Mouse (Mus musculus) forebrain, embryonic 11.5 days (tissue): ENCODE measurements around the gene Dgkh. TPM values are rescaled to one million over a fixed set of nuclear protein-coding genes. Genes with fewer than 3 reads are reported as not detected.
A peak's percentile ranks its signal among the peaks of the same experiment; 100 is the strongest.

Source experiments
- ATAC-seq: fragments of 200-750 bp; cut with Nextera tagmentation; replicated peaks from 2 replicates; pipeline ENCODE4 v1.8.0; 2017; ENCODE audit warnings: moderate TSS enrichment; ENCODE audit not compliant: low FRiP score
- DNase-seq: peaks from one replicate; pipeline ENCODE4 v3.0.0-alpha.2; 2017; ENCODE audit warnings: low spot score
- H3K27ac ChIP-seq: fragments of 300-500 bp; sonication (generic); 2 replicates; pipeline ENCODE4 v1.5.1; 2014; ENCODE audit warnings: low read depth, low read length
- H3K27me3 ChIP-seq: fragments of 300-500 bp; sonication (generic); 2 replicates; pipeline ENCODE4 v1.6.1; 2014; ENCODE audit warnings: mild to moderate bottlenecking, low read length, mixed read lengths; ENCODE audit not compliant: control insufficient read depth, insufficient read depth
- H3K36me3 ChIP-seq: fragments of 300-500 bp; sonication (generic); 2 replicates; pipeline ENCODE4 v1.6.1; 2014; ENCODE audit warnings: mild to moderate bottlenecking, low read length, moderate library complexity, mixed read lengths; ENCODE audit not compliant: control insufficient read depth, insufficient read depth
- H3K4me1 ChIP-seq: fragments of 300-500 bp; sonication (generic); replicated peaks from 2 replicates; pipeline ENCODE4 v1.6.1; 2014; ENCODE audit warnings: low read length, mixed read lengths; ENCODE audit not compliant: control insufficient read depth, insufficient read depth
- H3K4me2 ChIP-seq: fragments of 300-500 bp; sonication (generic); 2 replicates; pipeline ENCODE4 v1.6.1; 2014; ENCODE audit warnings: low read depth, mild to moderate bottlenecking, low read length, moderate library complexity, mixed read lengths; ENCODE audit not compliant: severe bottlenecking
- H3K4me3 ChIP-seq: fragments of 300-500 bp; sonication (generic); 2 replicates; pipeline ENCODE4 v1.5.1; 2014; ENCODE audit warnings: low read depth, low read length
- H3K9ac ChIP-seq: fragments of 300-500 bp; sonication (generic); 2 replicates; pipeline ENCODE4 v1.6.1; 2014; ENCODE audit warnings: low read length
- H3K9me3 ChIP-seq: fragments of 300-500 bp; sonication (generic); 2 replicates; pipeline ENCODE4 v1.6.1; 2016; ENCODE audit warnings: low read length, mixed read lengths; ENCODE audit not compliant: control insufficient read depth
- WGBS: fragments of 180-500 bp; shearing (Covaris S2); extraction: QIAGEN DNeasy Blood & Tissue Kit; methylation state at CpG from one replicate; pipeline ENCODE4 v1.1.7; 2014; 5-methylcytosine and 5-hydroxymethylcytosine counted together
- polyA plus RNA-seq: library from polyadenylated mRNA; unstranded; fragments of >200 nt; fragmentation: Nextera tagmentation; extraction: Ambion mirVana; gene quantifications from 2 replicates; pipeline ENCODE4 v1.2.1, GENCODE M21; 2014

Gene Dgkh
- polyA plus RNA-seq, 1 experiment from 2014 or later: 1.8 TPM

- H3K27me3 ChIP-seq: no peaks in the 10 kb centered on the region
- DNase-seq: peak; percentile 48
- no peak overlapping the region for H3K9ac ChIP-seq
- H3K4me3 ChIP-seq: no peak overlapping the region
- no peaks in the 10 kb centered on the region for H3K36me3 ChIP-seq
- no peak for ATAC-seq
- H3K27ac ChIP-seq: no peak overlapping the region
- WGBS: 35% methylated on average over 7 of the region's 7 CpGs
- no peak overlapping the region for H3K4me2 ChIP-seq
- no peaks in the 10 kb centered on the region for H3K9me3 ChIP-seq
- no peaks in the 10 kb centered on the region for H3K4me1 ChIP-seq
These were observed 54.6 kb downstream of the Dgkh start for GRCm38 (mm10) chr14:78677852-78678588.

GRCm38 (mm10) chr14:78676457-78676856 is 56.1 kb downstream of the Dgkh start:
- no peaks in the 10 kb centered on the region for H3K9me3 ChIP-seq
- ATAC-seq: no peak

GRCm38 (mm10) chr14:78674606-78675005 is 58.0 kb downstream of the Dgkh start:
- ATAC-seq: no peak
- H3K4me2 ChIP-seq: no peak overlapping the region

More at GRCm38 (mm10) chr14:78676457-78676856, 56.1 kb downstream of the Dgkh start:
- no peak overlapping the region for H3K4me2 ChIP-seq
- 81% methylated on average over 6 of the region's 6 CpGs for WGBS
- H3K4me1 ChIP-seq: no peaks in the 10 kb centered on the region
- no peak overlapping the region for H3K4me3 ChIP-seq
- no peak overlapping the region for H3K27ac ChIP-seq
- H3K36me3 ChIP-seq: no peaks in the 10 kb centered on the region
- DNase-seq: peak; percentile 46
- H3K27me3 ChIP-seq: no peaks in the 10 kb centered on the region
- H3K9ac ChIP-seq: no peak overlapping the region

GRCm38 (mm10) chr14:78669986-78670385 is 62.6 kb downstream of the Dgkh start:
- Histone ChIP-seq H3K4me2 (no peak overlapping the region), H3K27ac (no peak overlapping the region), H3K9ac (no peak overlapping the region), H3K36me3 (no peaks in the 10 kb centered on the region), H3K27me3 (no peaks in the 10 kb centered on the region), H3K4me1 (no peaks in the 10 kb centered on the region), H3K9me3 (no peaks in the 10 kb centered on the region), H3K4me3 (no peak overlapping the region)
- ATAC-seq (no peak), DNase-seq (no peak)
- WGBS: 83% methylated on average over 10 of the region's 10 CpGs

More at GRCm38 (mm10) chr14:78674606-78675005, 58.0 kb downstream of the Dgkh start:
- Histone ChIP-seq H3K4me3 (no peak overlapping the region), H3K27me3 (no peaks in the 10 kb centered on the region), H3K36me3 (no peaks in the 10 kb centered on the region), H3K4me1 (no peaks in the 10 kb centered on the region), H3K9ac (no peak overlapping the region), H3K9me3 (no peaks in the 10 kb centered on the region), H3K27ac (no peak overlapping the region)
- 85% methylated on average over 9 of the region's 9 CpGs for WGBS
- peak; percentile 38 for DNase-seq

- ATAC-seq: peak; percentile 72; the same call in 1 of the 2 replicates
- Histone ChIP-seq H3K27me3 (no peaks in the 10 kb centered on the region), H3K27ac (no peak overlapping the region), H3K9ac (no peak overlapping the region), H3K36me3 (no peaks in the 10 kb centered on the region), H3K4me2 (no peak overlapping the region), H3K4me1 (no peaks in the 10 kb centered on the region), H3K4me3 (no peak overlapping the region), H3K9me3 (no peaks in the 10 kb centered on the region)
- peak; percentile 81 for DNase-seq
- 24% methylated on average over 6 of the region's 6 CpGs for WGBS
These were observed 64.3 kb downstream of the Dgkh start for GRCm38 (mm10) chr14:78668291-78668690.

- Histone ChIP-seq H3K4me3 (no peak overlapping the region), H3K27me3 (no peaks in the 10 kb centered on the region), H3K9ac (no peak overlapping the region), H3K36me3 (no peaks in the 10 kb centered on the region), H3K4me1 (no peaks in the 10 kb centered on the region), H3K4me2 (no peak overlapping the region), H3K9me3 (no peaks in the 10 kb centered on the region), H3K27ac (no peak overlapping the region)
- 60% methylated on average over 5 of the region's 5 CpGs for WGBS
- DNase-seq: no peak
- no peak for ATAC-seq
These were observed 64.8 kb downstream of the Dgkh start for GRCm38 (mm10) chr14:78667763-78668162.

GRCm38 (mm10) chr14:78662641-78663040 is 69.9 kb downstream of the Dgkh start:
- Histone ChIP-seq H3K27me3 (no peaks in the 10 kb centered on the region), H3K9ac (no peak overlapping the region), H3K9me3 (no peaks in the 10 kb centered on the region), H3K4me3 (no peak overlapping the region), H3K4me2 (no peak overlapping the region), H3K27ac (no peak overlapping the region), H3K4me1 (no peaks in the 10 kb centered on the region), H3K36me3 (no peaks in the 10 kb centered on the region)
- ATAC-seq (no peak), DNase-seq (no peak)
- WGBS: 90% methylated on average over 5 of the region's 5 CpGs

GRCm38 (mm10) chr14:78661462-78661861 is 71.1 kb downstream of the Dgkh start:
- H3K36me3 ChIP-seq: no peaks in the 10 kb centered on the region
- H3K4me1 ChIP-seq: no peaks in the 10 kb centered on the region
- no peak overlapping the region for H3K4me3 ChIP-seq
- H3K9me3 ChIP-seq: no peaks in the 10 kb centered on the region
- no peak overlapping the region for H3K4me2 ChIP-seq
- 93% methylated on average over 14 of the region's 14 CpGs for WGBS
- DNase-seq (no peak), ATAC-seq (no peak)
- no peak overlapping the region for H3K9ac ChIP-seq
- no peak overlapping the region for H3K27ac ChIP-seq
- H3K27me3 ChIP-seq: no peaks in the 10 kb centered on the region

- 96% methylated on average over 6 of the region's 6 CpGs for WGBS
- Histone ChIP-seq H3K4me1 (no peaks in the 10 kb centered on the region; the same call in 1 of the 2 replicates), H3K27ac (no peak overlapping the region), H3K36me3 (no peaks in the 10 kb centered on the region), H3K9ac (no peak overlapping the region), H3K4me2 (no peak overlapping the region), H3K4me3 (no peak overlapping the region), H3K9me3 (no peaks in the 10 kb centered on the region), H3K27me3 (no peaks in the 10 kb centered on the region)
- ATAC-seq: no peak
- no peak for DNase-seq
These were observed 73.9 kb downstream of the Dgkh start for GRCm38 (mm10) chr14:78658697-78659096.
